Mouse (Mus musculus) cerebellum, postnatal 14 days (tissue): ENCODE measurements at regions not wholly inside any gene's neighbourhood (a gene's known extent, or its start where the extent isn't known, plus 50 kb on each side); places are given as distances from the start of the nearest gene placed in this dataset.
A peak's percentile ranks its signal among the peaks of the same experiment; 100 is the strongest.

Source experiments
- DNase-seq, 2 experiments: peaks; one replicate each; pipeline ENCODE4 v3.0.0; 2021; ENCODE audit warnings: mixed read lengths in 2 of 2

DNA sequence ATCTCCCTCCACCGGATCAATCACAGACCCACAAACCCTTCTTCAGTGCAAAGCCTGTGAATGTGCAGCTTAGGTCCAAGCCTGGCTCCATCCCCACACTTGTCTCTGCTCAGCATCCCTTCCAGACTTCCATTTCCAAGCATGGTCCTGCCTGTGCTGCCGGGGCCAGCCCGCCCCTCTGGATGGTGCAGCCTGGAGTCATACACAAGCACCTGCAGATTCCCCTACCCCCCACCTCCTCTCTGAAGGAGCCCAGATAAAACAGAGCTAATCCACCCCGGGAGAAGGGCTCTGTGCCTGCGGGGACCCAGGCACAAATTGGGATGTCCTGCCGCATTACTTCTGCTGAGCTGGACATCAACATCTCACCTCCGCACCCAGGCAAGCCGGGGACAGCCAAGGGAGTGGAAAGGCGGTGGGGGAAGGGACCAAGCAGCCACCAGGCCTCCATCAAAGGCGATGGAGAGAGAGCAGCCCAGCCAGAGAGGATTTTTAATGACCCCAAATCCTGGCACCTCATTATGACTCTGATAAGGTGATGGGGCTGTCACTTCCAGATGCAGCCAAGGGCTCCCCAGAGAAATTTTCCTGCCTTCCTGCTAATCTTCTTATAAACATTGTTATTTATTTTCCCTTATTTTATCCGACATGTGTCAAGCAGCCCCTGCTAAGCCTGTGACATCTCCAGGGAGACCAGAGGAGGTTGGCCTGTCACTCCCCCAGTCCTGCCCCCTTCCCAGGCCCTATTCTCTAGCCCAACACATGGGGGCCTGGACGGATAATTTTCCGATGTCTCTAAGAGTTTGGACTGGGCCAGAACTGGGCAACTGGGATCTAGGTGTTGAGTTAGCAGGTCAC is 105.5 kb upstream of the Unc5b start:
- no peak for DNase-seq

DNA sequence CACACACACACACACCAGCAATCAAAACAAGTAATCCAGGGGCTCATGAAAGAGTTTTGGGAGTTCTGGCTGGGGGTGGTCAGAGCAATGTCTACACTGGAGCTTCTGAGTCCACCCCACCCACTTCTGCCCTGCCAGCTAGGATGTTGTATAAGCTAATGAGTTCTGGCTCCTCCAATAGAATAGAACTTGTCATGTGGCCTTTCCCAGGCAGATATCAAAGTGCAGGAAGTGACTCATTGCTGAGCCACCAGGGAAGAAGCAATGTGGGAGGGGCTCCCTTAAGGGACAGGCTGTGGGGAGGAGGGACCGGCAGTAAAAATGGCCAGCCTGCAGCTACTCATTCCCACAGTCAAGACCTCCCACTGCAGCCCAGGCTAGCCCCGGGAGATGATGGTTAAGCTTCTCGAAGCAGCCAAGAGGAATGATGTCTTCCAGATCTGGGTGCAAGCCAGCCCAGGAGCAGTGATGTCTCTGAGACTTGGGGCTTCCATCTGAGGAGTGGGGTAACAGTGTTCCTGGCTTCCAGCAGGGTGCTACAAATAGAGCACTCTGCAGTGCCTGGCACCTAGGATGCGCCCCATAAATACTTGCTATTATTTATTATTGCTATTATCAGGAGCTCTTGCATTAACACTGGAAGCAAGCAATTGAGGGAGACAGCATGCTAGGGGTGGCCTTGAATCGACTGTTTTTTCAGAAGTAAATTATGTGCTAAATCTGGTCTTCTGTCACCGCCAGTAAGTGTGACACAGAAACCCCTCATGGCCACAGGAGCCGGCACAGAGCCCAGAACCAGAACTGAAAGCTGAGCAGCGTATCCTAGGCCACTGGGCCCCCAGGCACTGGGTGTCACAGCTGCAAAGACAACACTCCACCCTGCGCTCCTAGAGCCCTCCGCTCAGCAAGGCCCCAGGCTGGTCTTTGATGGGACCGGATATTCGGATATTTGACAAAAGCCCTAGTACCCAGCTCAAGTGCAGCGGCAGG is 103.2 kb upstream of the Unc5b start:
- peak; percentile 51 to 55 for DNase-seq

GRCm38 (mm10) chr10:60933891-60934290 is 102.5 kb upstream of the Unc5b start:
- DNase-seq: no peak

DNA sequence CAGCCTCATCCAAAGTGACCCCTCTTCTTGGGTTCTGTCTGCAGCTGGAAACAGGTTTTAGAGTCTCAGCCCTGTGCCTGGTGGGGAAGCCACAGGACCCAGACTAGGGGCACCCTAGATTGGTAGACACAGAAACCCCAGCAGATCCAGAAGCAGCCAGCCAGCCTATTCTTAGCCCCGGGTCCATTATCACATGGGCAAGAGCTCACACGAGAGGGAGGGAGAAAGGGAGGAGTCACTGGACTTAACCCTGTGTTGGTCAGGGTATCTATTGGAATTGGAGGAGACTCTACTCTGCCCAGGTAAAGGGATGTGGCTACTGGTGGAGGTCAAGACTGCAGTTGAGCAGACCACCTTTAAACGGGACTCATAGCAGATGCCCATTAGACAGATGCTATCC is 101.5 kb upstream of the Unc5b start:
- DNase-seq: no peak

- DNase-seq: no peak
Measured at GRCm38 (mm10) chr10:60931891-60932378, 100.6 kb upstream of the Unc5b start.

DNA sequence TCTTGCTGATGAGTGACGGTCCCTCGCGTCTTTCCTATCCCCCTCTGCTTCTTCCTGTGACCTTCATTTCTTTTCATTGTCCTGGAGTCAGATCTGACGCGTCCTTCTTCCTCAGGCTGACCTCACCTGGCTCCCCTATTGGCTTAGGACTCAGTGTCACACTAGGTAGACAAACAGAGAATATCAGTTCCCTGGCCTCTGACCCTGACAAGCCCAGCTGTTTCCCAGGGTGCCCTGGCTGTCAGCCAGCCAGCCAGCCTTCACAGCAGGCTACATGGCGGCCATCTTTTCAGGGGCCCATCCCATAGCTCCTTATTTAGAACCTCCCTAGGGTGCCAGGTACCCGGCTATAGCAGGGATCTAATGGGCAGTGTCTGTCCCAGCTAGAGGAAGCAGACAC is 97.3 kb upstream of the Unc5b start:
- DNase-seq: no peak

- DNase-seq: no peak
Measured at GRCm38 (mm10) chr10:60928164-60928563, 96.8 kb upstream of the Unc5b start.

DNA sequence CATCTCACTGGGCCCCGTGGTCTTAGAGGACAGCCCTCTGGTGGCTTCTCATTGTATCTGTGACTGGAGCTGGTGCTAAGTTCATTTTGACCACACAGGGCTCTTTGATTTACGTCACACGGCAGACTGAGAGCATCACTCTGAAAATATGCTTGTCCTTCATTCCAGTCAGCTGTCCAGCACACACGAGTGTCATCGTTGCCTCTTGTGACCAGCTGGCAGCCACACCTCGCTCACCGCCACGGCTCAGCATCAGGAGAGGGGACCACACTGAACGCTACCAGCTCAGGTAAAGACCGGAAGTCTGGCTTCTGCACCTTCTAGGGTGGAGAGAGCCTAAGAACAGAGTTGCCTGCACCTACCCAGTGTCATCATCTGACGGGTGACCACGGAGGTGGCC is 95.3 kb upstream of the Unc5b start:
- DNase-seq: no peak

DNA sequence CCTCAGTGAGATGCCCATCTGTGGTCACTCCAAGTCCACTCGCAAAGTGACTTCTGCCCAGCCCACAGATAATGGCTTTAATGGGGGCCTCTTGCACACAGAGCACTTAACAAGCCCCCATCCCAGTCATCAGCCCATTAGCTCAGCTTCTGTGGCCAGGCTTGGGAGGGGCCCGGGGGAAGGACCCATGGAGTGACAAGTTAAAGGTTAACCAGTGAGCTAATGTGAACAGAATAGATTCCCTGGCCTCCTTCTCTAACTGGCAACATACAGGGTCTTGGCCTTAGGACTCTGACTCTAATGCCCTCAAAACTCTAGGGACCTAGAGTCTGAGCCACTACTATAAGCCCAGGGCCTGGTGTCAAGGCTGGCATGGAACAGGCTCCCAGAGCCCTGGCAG is 94.3 kb upstream of the Unc5b start:
- no peak for DNase-seq

GRCm38 (mm10) chr10:60925198-60925597 is 93.8 kb upstream of the Unc5b start:
- no peak for DNase-seq

DNA sequence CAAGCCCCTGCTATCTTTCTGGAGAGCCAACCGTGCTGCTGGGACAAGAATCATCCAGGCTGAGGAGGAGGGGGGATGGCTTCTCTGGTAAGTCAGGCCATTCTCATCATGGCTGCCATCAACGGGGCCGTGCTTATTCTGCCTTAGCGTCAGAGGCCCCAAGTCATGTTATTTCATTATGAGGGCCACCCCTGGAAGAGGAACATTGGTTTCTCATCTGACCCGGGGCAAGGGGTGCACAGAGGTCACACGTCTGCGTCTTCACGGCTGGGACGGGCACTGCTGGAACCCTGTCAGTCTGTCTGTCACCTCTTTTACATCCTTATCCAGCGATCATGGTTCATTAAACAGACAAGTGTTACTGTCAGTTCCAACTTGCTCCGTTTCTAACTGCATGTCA is 92.4 kb upstream of the Unc5b start:
- DNase-seq: no peak

- DNase-seq: no peak
Measured at GRCm38 (mm10) chr10:60920621-60921020, 89.2 kb upstream of the Unc5b start.

DNA sequence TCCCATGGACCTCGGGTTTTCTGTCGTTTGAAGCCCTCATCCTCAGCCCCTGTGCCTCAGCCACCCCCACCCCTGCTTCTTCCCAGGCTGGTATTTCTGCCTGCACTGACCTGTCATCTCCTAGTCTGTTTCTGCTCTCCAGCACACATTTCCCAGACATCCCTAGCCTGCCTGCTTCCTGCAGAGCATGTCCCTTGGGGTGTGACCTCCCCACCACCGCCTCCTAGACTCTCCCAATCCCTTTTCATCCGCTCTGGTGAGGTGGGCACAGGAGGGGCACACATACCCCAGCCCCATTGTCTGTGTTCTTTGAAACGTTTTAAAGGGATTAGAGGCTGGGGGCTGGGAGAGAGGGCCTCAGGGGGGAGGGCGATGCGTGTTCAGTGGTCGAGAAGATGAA is 86.6 kb upstream of the Unc5b start:
- DNase-seq: no peak

DNA sequence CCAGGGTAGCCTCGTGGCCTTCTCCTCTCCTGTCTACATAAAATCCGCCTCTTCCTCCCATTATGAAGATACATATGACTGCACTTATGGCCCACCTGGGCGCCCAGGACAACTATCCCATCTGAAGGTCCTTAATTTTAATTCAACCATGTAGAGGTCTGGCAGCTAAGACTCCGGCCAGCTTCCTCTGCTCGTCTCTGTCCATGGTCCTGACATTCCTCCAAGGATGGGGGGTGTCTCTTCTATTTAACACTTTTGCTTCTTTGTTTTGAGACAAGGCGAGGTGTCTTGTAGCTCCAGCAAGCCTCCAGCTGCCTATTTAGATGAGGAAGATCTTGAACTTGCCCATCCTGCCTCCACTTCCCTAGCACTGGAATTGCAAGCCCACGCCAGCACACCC is 83.0 kb upstream of the Unc5b start:
- no peak for DNase-seq

DNA sequence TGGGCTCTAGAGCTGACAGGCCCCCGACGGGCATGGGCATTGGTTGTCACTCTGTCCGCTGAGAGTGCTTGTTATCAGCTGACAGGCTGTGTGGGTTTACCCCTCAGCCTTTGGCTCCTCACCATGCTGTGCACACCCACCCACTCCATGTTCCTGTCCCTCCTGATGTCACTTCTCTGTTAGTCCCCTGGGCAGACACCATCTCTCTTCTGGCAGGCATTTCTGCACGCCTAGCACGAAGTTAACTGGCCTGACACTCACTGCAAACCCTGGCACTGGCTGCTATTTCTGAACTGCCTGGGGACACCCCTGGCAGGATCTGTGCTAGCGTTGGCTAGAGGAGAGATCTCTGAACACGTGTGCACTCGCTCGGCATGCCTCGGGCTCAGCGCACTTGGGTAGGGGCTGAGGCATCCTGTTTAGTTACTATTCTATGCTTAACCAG is 82.1 kb upstream of the Unc5b start:
- DNase-seq: peak; percentile 48 to 69

GRCm38 (mm10) chr10:60904351-60904750 is 73.0 kb upstream of the Unc5b start:
- DNase-seq: no peak

DNA sequence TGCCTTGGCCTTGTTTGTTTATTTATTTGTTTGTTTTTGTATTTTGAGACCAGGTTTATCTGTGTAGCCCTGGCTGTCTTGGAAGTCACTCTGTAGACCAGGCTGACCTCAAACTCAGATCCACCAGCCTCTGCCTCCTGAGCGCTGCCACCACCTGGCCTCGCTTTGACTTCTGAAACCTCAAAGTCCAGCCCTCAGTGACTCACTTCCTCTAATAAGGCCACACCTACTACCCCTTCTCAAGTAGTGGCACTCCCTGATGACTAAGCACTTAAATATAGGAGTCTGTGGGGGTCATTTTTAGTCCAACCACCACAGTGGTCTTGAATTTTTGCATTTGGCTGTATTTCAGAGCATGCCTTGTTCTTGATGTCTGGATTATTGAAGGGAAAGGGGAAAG is 69.6 kb upstream of the Unc5b start:
- DNase-seq: no peak

- no peak for DNase-seq
Measured at GRCm38 (mm10) chr10:60893810-60894147, 62.4 kb upstream of the Unc5b start.

GRCm38 (mm10) chr10:60893130-60893809 is 61.9 kb upstream of the Unc5b start:
- DNase-seq: no peak

DNA sequence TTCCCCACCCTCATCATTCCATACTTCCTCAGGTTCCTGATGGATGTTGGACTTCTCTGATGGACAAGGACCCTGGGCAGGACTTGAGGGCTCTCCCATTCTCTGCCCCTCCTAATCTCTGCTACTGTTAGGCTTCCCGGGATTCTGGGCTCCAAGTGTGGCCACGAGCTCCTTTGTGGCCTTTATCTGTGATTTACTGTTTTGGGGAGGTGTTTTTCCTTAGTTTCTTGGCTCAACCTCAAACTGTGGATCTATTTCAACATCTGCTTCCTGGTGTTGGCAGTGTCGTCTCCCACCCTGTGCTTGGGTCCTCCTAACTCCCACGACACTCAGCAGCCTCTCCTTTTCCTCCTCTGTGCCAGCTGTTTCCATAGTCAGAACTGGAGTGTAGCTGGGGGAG is 61.3 kb upstream of the Unc5b start:
- no peak for DNase-seq

- DNase-seq: no peak
Measured at GRCm38 (mm10) chr10:60891476-60892170, 60.2 kb upstream of the Unc5b start.

DNA sequence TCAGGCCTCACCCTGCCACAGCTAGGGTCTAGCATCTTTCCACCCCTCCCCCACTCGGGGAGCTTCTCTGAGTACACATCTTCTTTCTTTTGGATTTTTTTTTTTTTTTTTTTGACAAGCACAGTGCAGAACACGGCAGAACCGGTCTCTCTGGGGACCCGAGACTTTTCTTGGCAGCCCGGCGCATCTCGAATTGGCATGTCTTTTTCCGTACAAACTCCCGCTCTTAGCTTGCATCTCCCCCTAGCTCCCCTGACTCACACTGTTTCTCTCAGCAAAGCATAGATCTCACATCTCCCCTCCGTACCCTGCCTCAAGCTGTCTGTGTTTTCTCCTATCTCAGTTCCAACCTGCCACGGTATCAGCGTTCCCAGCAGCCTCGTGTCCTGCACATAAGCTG is 58.4 kb upstream of the Unc5b start:
- peak; percentile 20 to 32 for DNase-seq
